Mouse (Mus musculus) MEL-GATA-1-ER (cell line): Measurements from ENCODE around the gene Ppp4r1.

ENCODE experiments used
- DNase-seq: peaks from one replicate; pipeline ENCODE4 v3.0.0-alpha.2; 2012; ENCODE audit warnings: low read depth; ENCODE audit errors: extremely low read depth

Ppp4r1 gene

DNA sequence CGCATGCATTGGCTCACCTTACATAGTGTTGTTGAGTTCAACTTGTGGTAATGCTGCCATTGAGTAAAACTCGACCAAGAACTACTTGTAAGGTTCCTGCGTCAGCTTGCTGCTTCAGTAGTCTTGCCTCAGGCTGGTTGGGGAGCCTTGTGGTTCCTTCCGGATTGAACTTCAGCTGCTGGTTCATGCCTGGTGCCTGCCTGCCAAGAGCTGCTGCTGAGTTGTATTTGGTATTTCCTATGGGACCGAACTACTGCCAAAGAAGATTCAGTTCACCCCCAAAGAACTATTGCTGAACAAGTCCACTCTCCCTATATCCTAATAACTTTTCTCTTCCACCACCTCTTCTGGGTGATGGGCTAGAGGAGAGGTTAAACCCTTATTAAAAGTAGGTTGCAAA, 107.1 kb downstream of the Ppp4r1 start:
- no peak for DNase-seq
